Mouse (Mus musculus) MEL (cell line): ENCODE data around the gene P2ry6. TPM values are rescaled to one million over a fixed set of nuclear protein-coding genes. Genes with fewer than 3 reads are reported as not detected.

Experiments
- DNase-seq: peaks from one replicate; pipeline ENCODE4 v3.0.0; 2011; ENCODE audit warnings: low read depth, low spot score
- H3K27ac ChIP-seq: 2 replicates; pipeline ENCODE4 v1.5.1; 2012; ENCODE audit warnings: low read depth, mild to moderate bottlenecking, control low read depth, low read length, moderate library complexity; ENCODE audit not compliant: control insufficient read depth
- H3K27me3 ChIP-seq, 2 experiments: fragments of 150-350 bp in 1 of 2; sonication (generic) in 1 of 2; 2 replicates each; pipeline ENCODE4 v1.6.1; 2012; ENCODE audit warnings: low read length in 2 of 2, mild to moderate bottlenecking in 2 of 2, improper control_type of control experiment in 1 of 2, moderate library complexity in 1 of 2; ENCODE audit not compliant: insufficient read depth in 2 of 2, control insufficient read depth in 1 of 2
- H3K36me3 ChIP-seq, 2 experiments: 2 replicates each; pipeline ENCODE4 v1.6.1; 2012 to 2014; ENCODE audit warnings: low read length in 2 of 2, improper control_type of control experiment in 1 of 2, inconsistent platforms in 1 of 2, mild to moderate bottlenecking in 1 of 2; ENCODE audit not compliant: insufficient read depth in 2 of 2, control insufficient read depth in 1 of 2
- H3K4me1 ChIP-seq, 2 experiments: fragments of 150-350 bp in 1 of 2; sonication (generic) in 1 of 2; 2 replicates each; pipeline ENCODE4 v1.6.1; 2012; ENCODE audit warnings: low read length in 2 of 2, improper control_type of control experiment in 1 of 2, mild to moderate bottlenecking in 1 of 2; ENCODE audit not compliant: insufficient read depth in 2 of 2, control insufficient read depth in 1 of 2
- H3K4me3 ChIP-seq, 2 experiments: fragments of 150-350 bp in 1 of 2; sonication (generic) in 1 of 2; 2 replicates each; pipeline ENCODE4 v1.5.1; 2012; ENCODE audit warnings: low read depth in 2 of 2, low read length in 2 of 2, mild to moderate bottlenecking in 2 of 2, moderate library complexity in 2 of 2, control low read depth in 1 of 2, improper control_type of control experiment in 1 of 2; ENCODE audit not compliant: control insufficient read depth in 1 of 2, insufficient read depth in 1 of 2
- H3K79me2 ChIP-seq: 2 replicates; pipeline ENCODE4 v1.6.1; 2012; ENCODE audit warnings: mild to moderate bottlenecking, low read length, moderate library complexity; ENCODE audit not compliant: control insufficient read depth, poor library complexity, insufficient read depth
- H3K9ac ChIP-seq: 2 replicates; pipeline ENCODE4 v1.6.1; 2012; ENCODE audit warnings: low read depth, mild to moderate bottlenecking, control low read depth, low read length, moderate library complexity; ENCODE audit not compliant: control insufficient read depth, poor library complexity, severe bottlenecking
- H3K9me3 ChIP-seq: fragments of 150-350 bp; sonication (generic); replicated peaks from 2 replicates; pipeline ENCODE4 v1.6.1; 2012; ENCODE audit warnings: mild to moderate bottlenecking, low read length, improper control_type of control experiment, moderate library complexity; ENCODE audit not compliant: insufficient read depth
- CTCF ChIP-seq, 3 experiments: IDR thresholded peaks in 2 of 3; conservative IDR thresholded peaks in 1 of 3; 2 replicates each; pipeline ENCODE4 v1.5.1; 2011 to 2012; ENCODE audit warnings: low read length in 3 of 3, low read depth in 2 of 3, mild to moderate bottlenecking in 2 of 3, improper control_type of control experiment in 1 of 3, inconsistent platforms in 1 of 3, mixed read lengths in 1 of 3, moderate library complexity in 1 of 3; ENCODE audit not compliant: control insufficient read depth in 1 of 3, insufficient read depth in 1 of 3, poor library complexity in 1 of 3, severe bottlenecking in 1 of 3
- E2F4 ChIP-seq: IDR thresholded peaks from 2 replicates; pipeline ENCODE4 v1.6.1; 2011; ENCODE audit warnings: low read depth, low read length, improper control_type of control experiment, borderline replicate concordance
- ELF1 ChIP-seq: IDR thresholded peaks from 2 replicates; pipeline ENCODE4 v1.6.1; 2014; ENCODE audit warnings: low read depth, mild to moderate bottlenecking, inconsistent platforms, low read length, improper control_type of control experiment, moderate library complexity
- EP300 ChIP-seq, 2 experiments: IDR thresholded peaks; 2 replicates each; pipeline ENCODE4 v1.6.1; 2011; ENCODE audit warnings: improper control_type of control experiment in 2 of 2, low read length in 2 of 2, low read depth in 1 of 2, mild to moderate bottlenecking in 1 of 2
- MAFK ChIP-seq: IDR thresholded peaks from 2 replicates; pipeline ENCODE4 v1.6.1; 2011; ENCODE audit warnings: low read depth, mild to moderate bottlenecking, low read length, improper control_type of control experiment, borderline replicate concordance
- MAZ ChIP-seq: IDR thresholded peaks from 2 replicates; pipeline ENCODE4 v1.6.1; 2012; ENCODE audit warnings: low read depth, mild to moderate bottlenecking, inconsistent platforms, low read length, improper control_type of control experiment
- MEF2A ChIP-seq: IDR thresholded peaks from 2 replicates; pipeline ENCODE4 v1.6.1; 2014; ENCODE audit warnings: low read depth, mild to moderate bottlenecking, inconsistent platforms, low read length, improper control_type of control experiment; ENCODE audit not compliant: poor library complexity, insufficient replicate concordance, severe bottlenecking; ENCODE audit errors: extremely low read depth
- MYC ChIP-seq: IDR thresholded peaks from 2 replicates; pipeline ENCODE4 v1.6.1; 2011; ENCODE audit warnings: low read depth, mild to moderate bottlenecking, low read length, improper control_type of control experiment, moderate library complexity
- NELFE ChIP-seq: IDR thresholded peaks from 2 replicates; pipeline ENCODE4 v1.6.1; 2011; ENCODE audit warnings: low read depth, low read length, improper control_type of control experiment
- RCOR1 ChIP-seq: IDR thresholded peaks from 2 replicates; pipeline ENCODE4 v1.6.1; 2012; ENCODE audit warnings: low read depth, mild to moderate bottlenecking, inconsistent platforms, low read length, improper control_type of control experiment
- TAL1 ChIP-seq: IDR thresholded peaks from 2 replicates; pipeline ENCODE4 v1.6.1; 2012; ENCODE audit warnings: mild to moderate bottlenecking, inconsistent platforms, low read length, moderate library complexity, mixed read lengths
- UBTF ChIP-seq: IDR thresholded peaks from 2 replicates; pipeline ENCODE4 v1.6.1; 2012; ENCODE audit warnings: low read depth, mild to moderate bottlenecking, inconsistent platforms, low read length, improper control_type of control experiment, moderate library complexity, borderline replicate concordance; ENCODE audit not compliant: insufficient read depth
- ZMIZ1 ChIP-seq: IDR thresholded peaks from 2 replicates; pipeline ENCODE4 v1.6.1; 2012; ENCODE audit warnings: low read depth, mild to moderate bottlenecking, inconsistent platforms, low read length, improper control_type of control experiment, moderate library complexity
- polyA plus RNA-seq, 2 experiments: library from polyadenylated mRNA; stranded (reverse) in 1 of 2; unstranded in 1 of 2; fragments of >175 nt in 1 of 2; fragments of >200 nt in 1 of 2; gene quantifications; 2 replicates each; pipeline versions ENCODE4 v1.2.1 to v1.2.4; 2012; ENCODE audit warnings: low replicate concordance in 2 of 2, low read depth in 1 of 2; ENCODE audit not compliant: insufficient read length in 2 of 2, insufficient read depth in 1 of 2, missing spikeins in 1 of 2
- total RNA-seq: library from RNA; depleted of rRNA; stranded (reverse); fragments of 300-350 nt; gene quantifications from 2 replicates; pipeline ENCODE4 v1.2.3, GENCODE M21; 2012

The P2ry6 gene
- total and polyA plus RNA-seq, 3 experiments: not detected

DNA sequence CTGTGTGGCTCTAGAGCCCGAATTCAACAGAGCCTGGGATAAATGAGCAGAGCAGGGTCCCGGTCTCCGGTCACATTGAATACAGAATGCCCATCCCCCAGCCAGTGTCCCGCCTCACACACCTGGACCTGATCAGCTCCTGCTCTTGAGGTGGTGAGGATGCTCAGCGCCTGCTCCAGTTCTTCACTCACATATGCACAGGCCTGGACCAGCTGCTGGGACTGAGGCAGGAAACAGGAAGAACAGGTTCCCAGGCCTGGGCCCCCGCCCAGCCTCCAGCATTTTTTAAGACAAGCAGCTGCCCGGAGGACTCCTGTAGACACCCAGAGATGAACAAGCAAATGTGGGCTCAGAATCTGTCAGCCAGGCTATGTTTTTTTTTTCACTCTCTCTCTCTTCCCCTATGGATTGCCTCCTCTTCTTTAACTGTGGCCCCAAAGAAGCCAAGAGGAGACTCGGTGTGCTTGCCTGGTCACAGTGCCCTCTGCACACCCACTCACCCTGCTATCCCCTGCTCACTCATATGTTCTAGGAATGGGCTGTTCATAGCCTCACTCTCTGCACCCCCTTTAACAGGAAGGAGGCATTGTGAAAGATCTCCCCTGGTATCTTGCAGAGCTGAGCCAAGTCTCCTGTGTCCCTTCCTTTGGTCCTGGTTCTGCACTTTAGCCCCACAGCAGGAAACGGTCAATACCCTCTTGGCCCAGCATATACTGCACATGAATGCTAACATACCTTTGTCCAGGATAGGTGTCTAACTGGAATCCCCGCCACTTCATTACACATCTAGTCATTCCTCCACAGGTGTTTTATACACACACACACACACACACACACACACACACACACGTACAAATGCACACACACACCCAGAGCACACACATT is 29.2 kb upstream of the P2ry6 start:
- DNase-seq: no peak
- no peaks in the 10 kb centered on the region for H3K79me2 ChIP-seq
- no peaks in the 10 kb centered on the region for H3K36me3 ChIP-seq
- H3K4me1 ChIP-seq: no peaks in the 10 kb centered on the region
- H3K9ac ChIP-seq: no peak overlapping the region
- no peaks in the 10 kb centered on the region for H3K9me3 ChIP-seq
- 0 out of 4 replicates have a peak, but pooled peaks cover 0 to 5% of the 10 kb centered on the region in 2 experiments for H3K27me3 ChIP-seq
- H3K4me3 ChIP-seq: no peak overlapping the region
- TF ChIP-seq CTCF (IDR thresholded peaks at IDR 0.05 in 2 of 3, conservative IDR thresholded peaks at IDR 0.05 in 1 of 3; ENCODE audit: control insufficient read depth in 1 of 3, insufficient read depth in 1 of 3, low read depth in 2 of 3, low read length in 3 of 3, poor library complexity in 1 of 3, severe bottlenecking in 1 of 3): no peak
- TF ChIP-seq EP300 (IDR thresholded peaks at IDR 0.05; ENCODE audit: low read depth in 1 of 2, low read length in 2 of 2): no peak
- no peak overlapping the region for H3K27ac ChIP-seq

DNA sequence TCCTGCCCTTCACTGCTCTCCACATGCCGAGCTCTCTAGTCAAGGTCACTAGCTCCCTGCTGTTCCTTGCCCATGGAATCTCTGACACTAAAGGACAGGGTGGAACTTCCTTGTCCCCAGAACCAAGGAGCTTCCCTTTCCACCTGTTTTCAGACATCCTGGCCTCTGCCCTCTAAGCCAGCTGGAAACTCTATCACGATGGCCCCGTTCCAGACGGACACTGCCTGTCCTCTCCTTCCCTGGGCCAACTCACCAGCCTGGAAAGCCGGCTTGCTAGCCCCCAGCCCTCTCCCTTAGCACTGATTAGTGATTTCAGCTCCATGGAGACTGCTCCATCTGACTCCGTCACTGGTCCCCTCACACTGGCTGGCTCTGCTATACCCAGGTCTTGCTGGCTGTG is 27.8 kb upstream of the P2ry6 start:
- peaks cover 0 to 3% of the 10 kb centered on the region in 2 experiments; a peak in 1 of 4 replicates for H3K4me1 ChIP-seq
- no peak overlapping the region for H3K27ac ChIP-seq
- H3K27me3 ChIP-seq: 0 out of 4 replicates have a peak, but pooled peaks cover 0 to 5% of the 10 kb centered on the region in 2 experiments
- H3K9ac ChIP-seq: no peak overlapping the region
- no peaks in the 10 kb centered on the region for H3K36me3 ChIP-seq
- DNase-seq: no peak
- H3K4me3 ChIP-seq: no peak overlapping the region
- TF ChIP-seq ELF1 (no peak), MAZ (no peak), TAL1 (no peak)
- H3K9me3 ChIP-seq: no peaks in the 10 kb centered on the region
- H3K79me2 ChIP-seq: no peaks in the 10 kb centered on the region

DNA sequence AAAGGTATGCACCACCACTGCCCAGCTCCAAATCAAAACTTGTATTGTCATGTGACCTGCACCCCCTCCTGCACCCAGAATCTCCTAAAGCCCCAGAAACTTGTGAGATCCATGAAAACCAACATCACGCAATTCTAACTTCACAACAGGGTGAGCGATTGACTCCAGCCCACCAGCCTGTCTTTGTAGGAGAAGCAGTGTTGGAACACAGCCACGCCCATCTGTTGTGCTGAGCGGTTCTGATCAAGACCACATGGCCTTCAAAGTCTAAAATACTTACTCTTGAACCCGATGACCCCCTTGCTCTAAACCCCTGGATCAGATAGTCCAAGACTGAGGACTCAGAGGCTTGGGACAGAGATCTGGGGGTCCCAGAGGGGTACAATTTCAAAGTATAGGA is 25.2 kb upstream of the P2ry6 start:
- no peak for DNase-seq
- peaks cover 0 to 20% of the 10 kb centered on the region in 2 experiments; a peak in 2 of 4 replicates for H3K4me1 ChIP-seq
- no peaks in the 10 kb centered on the region for H3K9me3 ChIP-seq
- H3K9ac ChIP-seq: no peak overlapping the region
- no peak for TF ChIP-seq MEF2A
- TF ChIP-seq NELFE: no peak
- no peak for TF ChIP-seq UBTF
- no peak for TF ChIP-seq ZMIZ1
- no peak for TF ChIP-seq MYC
- no peak for TF ChIP-seq MAZ
- no peak for TF ChIP-seq RCOR1
- no peak for TF ChIP-seq E2F4
- TF ChIP-seq MAFK: no peak
- no peak overlapping the region for H3K4me3 ChIP-seq
- 0 out of 4 replicates have a peak, but pooled peaks cover 0 to 3% of the 10 kb centered on the region in 2 experiments for H3K27me3 ChIP-seq
- no peak overlapping the region for H3K27ac ChIP-seq
- H3K79me2 ChIP-seq: no peaks in the 10 kb centered on the region
- H3K36me3 ChIP-seq: peaks cover 0 to 6% of the 10 kb centered on the region in 2 experiments; a peak in 1 of 4 replicates
